Mouse (Mus musculus): ENCODE data around the gene Myo16. TPM values are rescaled to one million over a fixed set of nuclear protein-coding genes. Genes with fewer than 3 reads are reported as not detected.
A peak's percentile ranks its signal among the peaks of the same experiment; 100 is the strongest.

The Myo16 gene
- total RNA-seq, 4 experiments from 2014 or later, result 27.3 to 32.6 (median 29.7) TPM

GRCm38 (mm10) chr8:10300797-10301196 lies 147.1 kb downstream of the Myo16 start:
- no peak for DNase-seq (ENCODE audit: low spot score in 2 of 2)

- no peak for DNase-seq (ENCODE audit: low spot score in 2 of 2)
Measured at GRCm38 (mm10) chr8:10303061-10303460, 149.3 kb downstream of the Myo16 start.

DNA sequence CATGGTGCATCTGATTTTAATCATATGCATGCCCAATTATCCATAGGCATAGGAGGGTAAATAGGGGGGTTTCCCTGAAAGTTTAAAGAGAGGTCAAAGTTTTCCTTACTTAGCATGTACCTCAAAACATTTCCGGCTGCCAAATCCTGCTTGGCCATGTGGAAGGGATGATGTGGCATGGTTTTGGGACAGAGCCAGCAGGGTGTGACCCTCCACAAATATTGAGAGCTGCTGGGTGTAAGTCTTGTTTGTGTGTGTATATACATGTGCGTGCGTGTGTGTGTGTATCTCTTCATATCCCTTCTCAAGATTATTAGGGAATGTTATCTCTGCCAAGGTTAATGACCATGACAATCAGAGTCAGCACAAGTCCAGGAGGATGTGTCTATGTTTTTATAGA lies 150.3 kb downstream of the Myo16 start:
- no peak for DNase-seq (ENCODE audit: low spot score in 2 of 2)

DNA sequence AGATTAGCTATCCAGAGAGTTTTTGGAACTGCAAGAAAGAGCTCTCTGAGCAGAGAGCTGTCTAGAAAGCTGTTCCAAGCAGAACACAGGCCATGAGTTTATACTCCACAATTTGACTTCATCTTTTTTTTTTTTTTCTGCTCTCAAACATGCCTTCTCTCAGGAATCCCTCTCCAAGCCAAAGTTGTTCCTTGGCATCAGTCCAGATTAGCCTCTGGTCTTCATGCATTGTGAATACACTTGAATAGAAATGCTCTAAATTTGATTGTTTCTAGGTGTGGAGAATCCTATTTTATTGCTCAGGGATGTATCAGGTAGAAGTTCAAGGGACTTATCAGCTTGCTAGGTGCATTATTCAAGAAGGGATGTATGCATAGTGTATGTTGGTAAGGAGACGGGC lies 151.0 kb downstream of the Myo16 start:
- no peak for DNase-seq (ENCODE audit: low spot score in 2 of 2)

GRCm38 (mm10) chr8:10307345-10307744 lies 153.6 kb downstream of the Myo16 start:
- no peak for DNase-seq (ENCODE audit: low spot score in 2 of 2)

- no peak for DNase-seq (ENCODE audit: low spot score in 2 of 2)
Measured at GRCm38 (mm10) chr8:10307770-10308476, 154.2 kb downstream of the Myo16 start.

DNA sequence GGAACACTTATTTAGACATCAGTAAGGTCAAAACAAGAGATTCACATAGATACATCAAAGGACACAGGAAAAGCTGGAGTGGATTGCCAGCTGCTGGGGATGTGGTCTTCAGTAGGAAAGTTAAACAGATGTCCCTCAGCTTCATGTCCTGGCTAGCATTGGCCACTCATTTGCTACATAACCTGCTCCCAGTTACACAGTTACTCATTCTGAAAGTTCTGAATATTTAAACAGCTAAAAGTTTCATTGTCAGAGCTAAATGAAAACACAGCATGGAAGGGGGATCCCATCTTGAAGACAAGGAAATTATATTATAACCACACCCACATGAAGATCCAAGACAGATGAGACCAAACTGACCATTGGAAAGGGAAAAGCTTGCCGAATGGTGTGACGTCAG lies 156.8 kb downstream of the Myo16 start:
- DNase-seq (ENCODE audit: low spot score in 2 of 2), result no peak

DNA sequence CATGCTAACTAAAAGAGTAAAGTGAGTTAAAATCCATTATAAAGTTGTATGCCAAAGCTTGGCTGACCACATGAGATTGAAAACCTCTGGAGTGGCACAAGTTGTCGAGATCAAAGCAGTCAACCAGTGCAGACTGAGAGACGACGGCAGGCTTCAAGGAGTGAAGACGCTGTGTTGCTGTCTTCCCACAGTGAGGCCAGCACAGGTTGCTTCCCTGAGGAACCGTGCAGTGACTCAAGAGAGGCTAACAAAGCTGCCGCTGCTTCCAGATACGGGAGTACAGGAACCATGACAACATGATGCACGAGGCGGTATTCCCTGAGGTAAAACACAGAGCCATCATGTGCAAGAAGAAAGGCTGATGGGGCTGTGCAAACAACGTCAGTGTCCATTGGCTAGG lies 158.6 kb downstream of the Myo16 start:
- no peak for DNase-seq (ENCODE audit: low spot score in 2 of 2)

- DNase-seq (ENCODE audit: low spot score in 2 of 2), result no peak
Measured at GRCm38 (mm10) chr8:10316201-10316600, 162.5 kb downstream of the Myo16 start.

GRCm38 (mm10) chr8:10318103-10318502 lies 164.4 kb downstream of the Myo16 start:
- no peak for DNase-seq (ENCODE audit: low spot score in 2 of 2)

GRCm38 (mm10) chr8:10350451-10350850 lies 196.7 kb downstream of the Myo16 start:
- DNase-seq (ENCODE audit: low spot score in 2 of 2), result no peak

- DNase-seq (ENCODE audit: low spot score in 2 of 2), result no peak
Measured at GRCm38 (mm10) chr8:10358711-10359110, 205.0 kb downstream of the Myo16 start.

GRCm38 (mm10) chr8:10362949-10363348 lies 209.2 kb downstream of the Myo16 start:
- no peak for DNase-seq (ENCODE audit: low spot score in 2 of 2)

DNA sequence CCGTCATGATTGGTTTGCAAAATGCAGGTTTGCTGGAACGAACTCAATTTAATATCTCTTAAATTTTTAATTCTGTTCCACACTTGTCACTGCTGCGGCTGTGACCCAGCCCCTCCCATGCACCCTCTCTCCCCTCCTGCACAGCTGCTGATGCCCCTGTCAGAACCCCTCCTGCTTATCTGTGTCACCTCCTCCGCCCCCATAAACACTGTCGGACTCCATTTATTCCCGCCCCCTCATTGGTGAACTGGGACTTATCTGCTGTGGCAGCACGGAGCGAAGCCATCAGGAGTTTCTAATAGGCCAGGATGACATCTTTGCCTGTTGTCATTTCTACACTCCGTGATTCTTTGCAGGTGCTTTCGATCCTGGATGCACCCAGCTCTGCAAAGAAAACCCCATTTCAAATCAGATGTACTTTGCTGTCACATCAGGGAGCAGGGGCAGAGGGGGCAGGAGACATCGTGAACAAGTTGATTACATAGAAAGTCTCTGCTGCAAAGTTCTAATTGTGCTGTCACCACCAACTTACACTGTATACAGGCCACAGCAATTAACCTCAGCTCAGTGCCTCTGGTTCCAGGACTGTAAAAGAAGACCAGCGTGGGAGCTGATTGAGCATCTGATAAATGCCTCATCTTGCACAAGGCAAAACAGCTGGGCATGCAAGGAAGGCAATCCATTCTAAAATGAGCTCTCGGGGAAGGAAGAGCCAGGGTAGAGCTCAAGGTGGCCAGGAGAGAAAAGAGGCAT lies 210.1 kb downstream of the Myo16 start:
- peak; percentile 15 to 16 for DNase-seq (ENCODE audit: low spot score in 2 of 2)

DNA sequence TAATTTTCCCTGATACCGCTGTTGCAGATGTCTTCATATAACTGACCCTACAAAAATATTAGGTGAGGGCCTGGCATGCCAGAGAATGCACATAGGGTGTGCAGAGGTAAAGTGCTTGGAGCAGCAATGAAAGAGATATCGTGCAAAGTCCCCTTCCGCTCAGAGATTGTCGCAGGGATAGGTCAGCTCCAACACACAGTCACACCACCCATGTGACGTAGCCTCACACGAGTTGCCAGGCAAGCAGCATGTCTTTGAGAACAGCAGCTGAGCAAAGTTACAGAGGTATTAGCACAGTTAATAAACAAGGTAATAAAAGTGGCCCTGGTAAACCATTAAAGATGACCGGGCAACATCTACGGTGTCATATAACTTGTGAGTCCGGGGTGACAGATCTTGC lies 212.4 kb downstream of the Myo16 start:
- DNase-seq (ENCODE audit: low spot score in 2 of 2), result no peak

- no peak for DNase-seq (ENCODE audit: low spot score in 2 of 2)
Measured at GRCm38 (mm10) chr8:10372571-10372970, 218.9 kb downstream of the Myo16 start.

- DNase-seq (ENCODE audit: low spot score in 2 of 2), result no peak
Measured at GRCm38 (mm10) chr8:10387143-10387542, 233.4 kb downstream of the Myo16 start.

GRCm38 (mm10) chr8:10391096-10391683 lies 237.5 kb downstream of the Myo16 start:
- no peak for DNase-seq (ENCODE audit: low spot score in 2 of 2)

DNA sequence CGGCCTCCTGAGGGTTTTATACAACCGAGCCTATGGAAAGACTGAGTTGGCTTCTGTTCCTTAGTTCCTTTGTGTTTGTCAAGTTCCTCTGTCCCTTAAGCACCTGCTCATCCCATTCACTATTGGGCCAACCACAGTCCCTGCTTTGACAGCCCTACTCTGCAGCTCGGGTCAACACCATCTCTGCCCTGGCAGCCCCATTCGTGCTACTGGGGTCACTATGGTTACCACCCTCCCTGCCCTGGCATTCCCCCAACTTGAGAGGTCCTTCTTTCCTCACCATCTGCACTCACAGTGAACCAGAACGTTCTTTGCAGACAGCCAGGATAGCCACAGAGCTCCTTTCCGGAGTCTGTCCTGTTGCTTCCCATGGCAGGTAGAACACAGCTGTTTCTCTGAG lies 238.2 kb downstream of the Myo16 start:
- no peak for DNase-seq (ENCODE audit: low spot score in 2 of 2)

DNA sequence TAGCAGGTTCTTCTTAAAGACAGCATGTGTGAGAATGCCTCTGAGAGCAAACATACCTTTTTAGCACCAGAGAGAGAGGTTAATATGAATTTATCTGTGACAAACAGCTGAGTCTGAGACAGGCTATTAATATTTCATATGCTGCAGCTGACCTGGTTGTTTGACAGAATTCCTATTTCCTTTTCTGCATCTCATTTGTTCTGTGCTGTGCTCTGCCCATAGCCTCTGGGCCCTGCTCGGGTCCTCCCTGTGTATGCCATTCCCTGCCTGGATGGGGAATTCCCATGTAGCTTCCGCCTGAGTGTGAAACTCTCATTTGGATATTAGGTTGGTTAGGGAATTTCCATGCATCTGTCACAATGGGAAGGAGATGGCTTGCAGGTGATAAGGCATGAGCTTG lies 240.8 kb downstream of the Myo16 start:
- DNase-seq (ENCODE audit: low spot score in 2 of 2), result no peak

GRCm38 (mm10) chr8:10395146-10395545 lies 241.4 kb downstream of the Myo16 start:
- no peak for DNase-seq (ENCODE audit: low spot score in 2 of 2)

DNA sequence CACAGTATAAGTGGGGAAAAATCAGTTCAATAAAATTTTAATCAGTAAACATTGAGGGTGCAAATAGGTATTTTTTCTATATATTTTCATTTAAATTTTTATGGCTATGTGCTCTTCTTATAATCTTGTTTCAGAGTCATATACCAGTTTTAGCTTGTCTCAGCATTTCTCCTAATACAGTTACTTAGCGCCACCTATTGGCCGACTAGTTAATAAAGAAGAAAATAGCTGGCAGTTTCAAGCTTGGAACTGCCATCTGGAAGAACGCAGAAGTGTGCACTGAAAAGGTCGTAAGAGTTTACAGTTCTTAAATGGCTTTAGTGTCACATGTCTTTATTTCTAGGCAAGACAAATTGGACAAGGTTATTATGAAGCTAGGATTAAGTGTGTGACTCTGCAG lies 248.9 kb downstream of the Myo16 start:
- DNase-seq (ENCODE audit: low spot score in 2 of 2), result no peak

GRCm38 (mm10) chr8:10405469-10405868 lies 251.8 kb downstream of the Myo16 start:
- DNase-seq (ENCODE audit: low spot score in 2 of 2), result no peak

All from left cerebral cortex, adult 8-10 months (tissue).